10 mouse cellular contexts compared by ENCODE assay signal in the genomic region with DNA sequence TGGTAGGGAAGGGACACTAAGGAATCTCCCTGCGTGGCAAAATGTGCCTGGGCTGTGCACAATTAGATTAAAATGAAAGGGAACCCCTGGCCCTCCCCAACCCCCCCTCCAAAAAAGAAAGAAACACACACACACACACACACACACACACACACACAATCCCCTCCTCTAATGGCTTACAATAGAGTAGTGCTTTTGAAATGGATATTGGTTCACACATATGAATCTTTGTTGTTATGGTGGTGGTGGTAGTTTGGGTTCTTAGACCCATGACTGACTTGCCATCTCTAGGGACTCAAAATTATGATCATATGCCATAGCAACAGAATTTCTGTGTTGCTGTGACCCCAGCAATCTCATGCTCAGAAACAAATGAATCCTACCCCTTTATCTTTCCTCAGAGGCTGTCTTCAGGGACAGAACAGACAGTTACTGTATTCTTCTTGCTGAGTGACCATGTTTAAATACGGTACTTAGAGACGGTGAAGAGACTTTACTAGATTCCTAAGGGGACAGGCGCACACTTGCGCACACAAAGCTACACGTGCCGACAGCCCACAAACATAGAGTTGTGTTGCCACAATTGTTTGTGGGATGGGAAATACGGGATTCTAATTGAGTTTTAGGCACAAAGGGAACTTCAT.
DNase-seq lines count a peak whose midpoint lies in the region; ATAC-seq lines count a peak whose summit lies in the region.
"Had no signal": no experiment of that assay in that cellular context is flagged by ENCODE, and none has a peak within 500 bp of the region (broad histone marks: within the 10 kb centered on the region; RNA-seq: fewer than 3 reads in every experiment).

No protein-coding gene starts in this region.

- DNase-seq in heart, postnatal 10 days: no peak
- no peak for DNase-seq in thymus, postnatal 36 days
- DNase-seq in liver: no peak
- DNase-seq in yolk sac, embryonic 10.5 days (ENCODE audit: low spot score): no peak
- DNase-seq: cerebellum, adult 11-12 months; liver, postnatal 0 days had no signal

- no peaks in the 10 kb centered on the region for H3K27me3 ChIP-seq in heart, embryonic 15.5 days
- peaks cover 9% of the 10 kb centered on the region; the same call in 1 of the 2 replicates for H3K27me3 ChIP-seq in embryonic facial prominence, embryonic 12.5 days
- 0 out of 2 replicates have a peak, but pooled peaks cover 10% of the 10 kb centered on the region for H3K27me3 ChIP-seq in hindbrain, embryonic 13.5 days
- H3K27me3 ChIP-seq in midbrain, embryonic 13.5 days: peaks cover 39% of the 10 kb centered on the region

- WGBS in heart, embryonic 15.5 days: 76% methylated on average over 8 of the region's 8 CpGs
- WGBS in embryonic facial prominence, embryonic 12.5 days: 68% methylated on average over 8 of the region's 8 CpGs
- WGBS in hindbrain, embryonic 13.5 days: 41% methylated on average over 8 of the region's 8 CpGs
- 33% methylated on average over 8 of the region's 8 CpGs for WGBS in midbrain, embryonic 13.5 days

- H3K4me3 ChIP-seq in heart, embryonic 15.5 days: peak overlapping the region; percentile 26; the same call in 1 of the 2 replicates
- peak overlapping the region; percentile 22 for H3K4me3 ChIP-seq in embryonic facial prominence, embryonic 12.5 days
- peak overlapping the region; percentile 28 for H3K4me3 ChIP-seq in hindbrain, embryonic 13.5 days
- H3K4me3 ChIP-seq in midbrain, embryonic 13.5 days (replicated peaks): peak overlapping the region; percentile 16

- intact Hi-C loops in heart, postnatal 10 days (cut with DNase I): no loop called here

- peak overlapping the region; percentile 58 for H3K4me2 ChIP-seq in heart, embryonic 15.5 days
- H3K4me2 ChIP-seq in embryonic facial prominence, embryonic 12.5 days (replicated peaks): peak overlapping the region; percentile 48
- peak overlapping the region; percentile 55 for H3K4me2 ChIP-seq in hindbrain, embryonic 13.5 days
- H3K4me2 ChIP-seq in midbrain, embryonic 13.5 days (replicated peaks): peak overlapping the region; percentile 47

- no peak overlapping the region for H3K27ac ChIP-seq in heart, embryonic 15.5 days
- no peak overlapping the region for H3K27ac ChIP-seq in embryonic facial prominence, embryonic 12.5 days
- peak overlapping the region; percentile 69 for H3K27ac ChIP-seq in hindbrain, embryonic 13.5 days
- H3K27ac ChIP-seq in midbrain, embryonic 13.5 days: peak overlapping the region; percentile 65

- H3K36me3 ChIP-seq in heart, embryonic 15.5 days: no peaks in the 10 kb centered on the region
- no peaks in the 10 kb centered on the region for H3K36me3 ChIP-seq in embryonic facial prominence, embryonic 12.5 days
- no peaks in the 10 kb centered on the region for H3K36me3 ChIP-seq in hindbrain, embryonic 13.5 days
- no peaks in the 10 kb centered on the region for H3K36me3 ChIP-seq in midbrain, embryonic 13.5 days

- H3K9me3 ChIP-seq in heart, embryonic 15.5 days (replicated peaks): no peaks in the 10 kb centered on the region
- no peaks in the 10 kb centered on the region for H3K9me3 ChIP-seq in embryonic facial prominence, embryonic 12.5 days
- H3K9me3 ChIP-seq in hindbrain, embryonic 13.5 days: no peaks in the 10 kb centered on the region
- H3K9me3 ChIP-seq in midbrain, embryonic 13.5 days: no peaks in the 10 kb centered on the region

- H3K4me1 ChIP-seq in heart, embryonic 15.5 days (replicated peaks): peaks cover 10% of the 10 kb centered on the region
- peaks cover 15% of the 10 kb centered on the region; the same call in 1 of the 2 replicates for H3K4me1 ChIP-seq in embryonic facial prominence, embryonic 12.5 days
- peaks cover 27% of the 10 kb centered on the region for H3K4me1 ChIP-seq in hindbrain, embryonic 13.5 days (replicated peaks)
- H3K4me1 ChIP-seq in midbrain, embryonic 13.5 days (replicated peaks): peaks cover 25% of the 10 kb centered on the region

- no peak overlapping the region for H3K9ac ChIP-seq in heart, embryonic 15.5 days
- H3K9ac ChIP-seq in embryonic facial prominence, embryonic 12.5 days: no peak overlapping the region
- H3K9ac ChIP-seq in hindbrain, embryonic 13.5 days: 0 out of 2 replicates have a peak overlapping the region, but pooled peaks have one; percentile 29
- H3K9ac ChIP-seq in midbrain, embryonic 13.5 days (replicated peaks): 0 out of 2 replicates have a peak overlapping the region, but pooled peaks have one; percentile 6
- H3K9ac ChIP-seq: liver, postnatal 0 days had no signal

- ATAC-seq in heart, embryonic 15.5 days (replicated peaks; ENCODE audit: insufficient number of reproducible peaks, insufficient read depth, low FRiP score, low read depth): no peak
- ATAC-seq in embryonic facial prominence, embryonic 12.5 days (ENCODE audit: insufficient number of reproducible peaks, insufficient read depth, low FRiP score, low TSS enrichment): no peak
- 0 out of 2 replicates have a peak, but pooled peaks have one; percentile 21 for ATAC-seq in hindbrain, embryonic 13.5 days (ENCODE audit: low FRiP score)
- ATAC-seq in midbrain, embryonic 13.5 days: peak; percentile 51
- ATAC-seq: liver, postnatal 0 days had no signal

Comparison
In these comparisons a context has a peak if more than half of its experiments do, and no peak if none do; other contexts are left out.
1. ATAC-seq: peak in hindbrain, embryonic 13.5 days (single experiment) and midbrain, embryonic 13.5 days (single experiment); none in heart, embryonic 15.5 days (single experiment) and embryonic facial prominence, embryonic 12.5 days (single experiment).
2. H3K27ac ChIP-seq: peak in hindbrain, embryonic 13.5 days (single experiment) and midbrain, embryonic 13.5 days (single experiment); none in heart, embryonic 15.5 days (single experiment) and embryonic facial prominence, embryonic 12.5 days (single experiment).
3. H3K9ac ChIP-seq: peak in hindbrain, embryonic 13.5 days (single experiment) and midbrain, embryonic 13.5 days (single experiment); none in heart, embryonic 15.5 days (single experiment) and embryonic facial prominence, embryonic 12.5 days (single experiment).
4. Peak in every context shown above with its lines, with median percentiles within 50 percentile points of each other: H3K4me2 ChIP-seq and H3K4me3 ChIP-seq.